Mouse (Mus musculus) spleen, postnatal 4 days (tissue): Measurements from ENCODE around the gene Lefty1.
"Not testable (repeated sequence)": the region's sequence is repeated elsewhere in the genome, so short reads cannot be mapped to it uniquely, and the experiment has no call there.

Experiments used
- DNase-seq, 2 experiments: peaks; one replicate each; pipeline ENCODE4 v3.0.0; 2022; ENCODE audit warnings: low spot score in 2 of 2

Gene Lefty1

GRCm38 (mm10) chr1:180956401-180956800, 21.6 kb downstream of the Lefty1 start:
- DNase-seq, result no peak

DNA sequence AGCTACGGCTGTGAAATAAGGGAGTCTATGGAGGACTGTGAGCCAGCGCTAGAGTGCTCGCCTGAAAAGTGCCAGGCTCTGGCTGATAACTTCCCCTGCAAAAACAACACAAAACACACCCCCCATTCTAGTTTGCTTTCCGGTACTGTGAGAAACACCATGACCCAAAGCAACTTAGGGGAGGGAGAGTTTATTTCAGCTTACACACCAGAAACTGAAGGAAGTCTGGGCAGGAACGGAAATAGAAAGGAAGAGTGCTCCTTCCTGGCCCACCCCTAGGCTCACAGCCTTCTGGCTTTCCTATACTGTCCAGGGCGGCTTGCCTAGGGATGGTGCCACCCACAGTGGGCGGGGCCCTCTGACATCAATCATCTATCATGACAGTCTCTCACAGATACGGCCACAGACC, 22.2 kb downstream of the Lefty1 start:
- no peak for DNase-seq

DNA sequence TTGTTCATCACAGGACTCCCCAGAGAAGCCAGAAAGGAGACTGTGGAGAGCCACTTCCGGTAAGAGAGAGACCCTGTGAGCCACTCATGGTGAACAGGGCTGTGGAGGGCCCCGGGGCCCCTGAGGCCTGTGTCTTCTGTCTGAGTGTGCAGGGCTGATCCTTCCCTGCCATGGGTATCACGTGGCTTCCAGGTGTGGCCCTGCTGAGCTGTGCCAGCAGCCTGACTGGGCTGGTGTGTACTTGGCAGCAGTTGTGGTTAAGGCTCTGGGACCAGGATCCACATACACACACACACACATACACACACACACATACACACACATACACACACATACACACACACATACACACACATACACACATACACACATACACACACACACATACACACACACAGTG, 23.2 kb downstream of the Lefty1 start:
- DNase-seq, result no peak

- DNase-seq, result no peak
Measured at GRCm38 (mm10) chr1:180958797-180959196, 24.0 kb downstream of the Lefty1 start.

DNA sequence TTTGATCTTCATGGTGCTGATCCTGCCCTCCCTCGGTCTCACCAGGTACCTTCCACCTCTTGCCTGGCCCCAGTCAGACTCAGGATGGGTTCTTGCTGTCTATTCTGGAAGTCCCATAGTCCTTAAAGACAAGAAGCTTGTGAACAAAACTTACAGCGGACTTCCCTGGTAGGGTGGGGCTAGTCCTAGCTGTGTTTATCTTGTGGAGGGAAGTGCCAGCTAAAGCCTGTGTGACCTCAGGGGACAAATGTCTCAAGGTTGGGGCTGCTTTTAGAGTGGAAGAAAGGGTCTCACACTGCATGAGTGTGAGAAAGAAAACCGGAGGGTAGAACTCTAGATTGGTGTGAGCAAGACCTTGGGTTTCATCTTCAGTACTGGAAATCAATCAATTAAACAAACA, 31.0 kb downstream of the Lefty1 start:
- no peak for DNase-seq

DNA sequence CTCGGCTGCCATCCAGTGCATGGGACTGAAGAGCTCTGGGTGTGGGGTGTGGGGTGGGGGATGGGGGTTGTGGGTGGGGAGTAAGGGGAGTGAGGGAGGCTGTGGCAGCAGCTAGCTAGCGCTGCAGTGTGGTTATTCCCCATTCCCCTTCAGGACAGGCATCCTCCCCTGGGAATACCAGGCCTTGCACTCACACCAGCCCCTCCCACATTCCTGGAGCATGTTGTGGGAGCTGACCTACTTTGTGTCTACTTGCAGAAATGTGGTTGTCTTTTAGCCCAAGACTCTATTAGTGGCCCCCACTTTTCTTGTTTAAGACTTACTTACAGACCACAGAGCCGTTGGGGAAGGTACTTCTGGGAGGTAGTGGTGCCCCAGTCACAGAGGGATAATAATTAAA, 31.7 kb downstream of the Lefty1 start:
- DNase-seq, result no peak

- no peak for DNase-seq
Measured at GRCm38 (mm10) chr1:180967261-180967660, 32.4 kb downstream of the Lefty1 start.

- no peak for DNase-seq
Measured at GRCm38 (mm10) chr1:180972941-180973340, 38.1 kb downstream of the Lefty1 start.

GRCm38 (mm10) chr1:180974126-180974746, 39.4 kb downstream of the Lefty1 start:
- peak in 1 of 2 experiments; percentile 43 for DNase-seq

DNA sequence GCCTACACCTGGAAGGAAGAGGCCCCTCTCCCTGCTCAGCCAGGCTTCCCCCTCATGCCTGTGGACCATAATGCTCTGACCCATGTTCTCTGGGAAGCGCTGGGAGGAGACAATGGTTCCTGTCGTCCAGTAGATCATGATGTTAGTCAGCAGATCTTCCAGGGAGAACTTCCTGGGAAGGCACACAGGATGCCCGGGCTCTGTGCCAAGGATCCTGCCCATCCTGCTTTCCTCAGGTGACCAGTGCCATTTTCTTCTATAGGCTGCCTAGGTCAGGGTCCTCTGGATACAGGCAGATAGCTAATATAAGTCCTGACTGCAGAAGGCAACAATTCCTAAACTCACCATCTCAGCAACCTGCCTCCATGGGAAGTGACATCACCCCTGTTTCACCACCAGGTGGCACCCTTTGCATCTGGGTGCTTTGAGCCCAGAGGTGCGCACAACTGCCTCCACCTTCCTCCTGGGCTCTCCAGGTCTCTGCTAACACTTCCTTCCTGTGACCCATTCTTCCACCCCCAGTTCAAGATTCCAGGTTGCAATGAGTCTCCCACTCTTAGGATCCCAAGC, 41.4 kb downstream of the Lefty1 start:
- DNase-seq, result peak; percentile 61 to 86

GRCm38 (mm10) chr1:180979484-180980251, 44.8 kb downstream of the Lefty1 start:
- DNase-seq, result no peak

DNA sequence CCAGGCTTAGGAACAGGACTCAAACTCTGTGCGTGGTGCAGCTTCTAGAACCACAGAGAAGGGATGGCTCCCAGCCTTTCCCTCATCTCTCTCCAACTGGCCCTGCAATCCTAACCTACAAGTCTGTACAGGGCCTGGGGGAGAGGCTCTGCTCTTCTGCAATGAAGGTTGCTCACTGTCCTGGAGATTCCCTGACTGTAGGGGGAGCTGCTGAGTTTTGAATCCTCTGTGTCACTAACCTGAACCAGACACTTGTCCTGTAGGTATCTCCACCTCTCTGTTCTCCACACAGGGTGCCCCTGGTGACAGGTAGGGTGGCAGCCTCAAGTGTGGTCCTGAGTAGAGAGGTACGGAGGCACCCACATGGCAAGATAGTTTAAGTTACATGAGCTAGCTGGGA, 45.6 kb downstream of the Lefty1 start:
- DNase-seq, result no peak

GRCm38 (mm10) chr1:180981298-180982046, 46.6 kb downstream of the Lefty1 start:
- DNase-seq, result not testable (repeated sequence)

DNA sequence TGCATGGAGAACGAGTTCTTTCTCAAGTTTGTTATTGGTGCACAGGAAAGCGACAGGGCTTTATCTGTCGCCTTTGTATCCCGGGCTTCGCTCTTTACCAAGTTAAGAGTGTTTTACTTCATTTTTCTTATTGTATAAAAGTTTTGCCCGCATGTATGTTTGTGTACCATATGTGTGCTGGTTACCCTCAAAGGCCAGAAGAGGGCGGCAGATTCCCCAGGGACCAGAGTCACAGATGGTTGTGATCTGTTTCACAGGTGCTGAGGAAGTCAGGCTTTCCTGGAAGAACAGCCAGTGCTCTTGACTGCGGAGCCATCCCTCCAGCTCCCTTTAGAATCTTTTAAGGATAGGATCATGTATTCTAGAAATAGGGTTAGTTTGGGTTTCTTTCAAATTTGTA, 51.9 kb downstream of the Lefty1 start:
- DNase-seq, result no peak

DNA sequence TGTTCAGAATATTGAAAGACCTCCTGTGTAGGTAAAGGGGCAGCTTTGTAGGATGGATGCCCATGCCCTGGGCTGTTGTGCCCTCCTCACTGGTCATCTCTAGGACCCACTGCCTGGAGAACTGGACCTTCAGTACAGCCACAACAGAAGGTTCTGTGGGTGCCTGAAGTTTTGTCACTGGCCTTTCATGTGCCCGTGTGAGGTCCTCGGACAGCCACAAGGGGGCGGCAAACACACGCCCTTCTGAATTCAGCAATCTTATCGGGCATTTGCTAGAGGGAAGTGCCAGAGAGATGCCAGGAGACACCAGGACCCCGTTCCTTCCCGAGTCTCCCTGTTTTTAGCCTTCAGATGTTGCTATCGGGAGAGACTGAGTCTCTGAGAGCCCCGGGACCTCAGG, 52.9 kb downstream of the Lefty1 start:
- peak; percentile 74 to 91 for DNase-seq
